Mouse (Mus musculus) gastrocnemius, adult 8-10 months (tissue): ENCODE data around the gene Smarca4. TPM values are rescaled to one million over a fixed set of nuclear protein-coding genes. Genes with fewer than 3 reads are reported as not detected.
"Not testable (repeated sequence)": the region's sequence is repeated elsewhere in the genome, so short reads cannot be mapped to it uniquely, and the experiment has no call there.

Experiments used
- DNase-seq, 2 experiments: peaks; one replicate each; pipeline ENCODE4 v3.0.0; 2022; ENCODE audit warnings: low spot score in 2 of 2
- total RNA-seq, 4 experiments: library from RNA; stranded (reverse); gene quantifications; 2 replicates each; pipeline ENCODE4 v1.2.4; 2022

Gene Smarca4
- 10 to 100 TPM; 37.3 to 40.9 (median 38.5) TPM for total RNA-seq

- DNase-seq, result peak; percentile 99 to 100
Measured at GRCm38 (mm10) chr9:21615617-21616231, at the start of gene Smarca4. TSS of gene Smarca4 (plus strand) at chr9:21616169.

- no peak for DNase-seq
Measured at GRCm38 (mm10) chr9:21566538-21566937, 49.4 kb upstream of the Smarca4 start.

DNA sequence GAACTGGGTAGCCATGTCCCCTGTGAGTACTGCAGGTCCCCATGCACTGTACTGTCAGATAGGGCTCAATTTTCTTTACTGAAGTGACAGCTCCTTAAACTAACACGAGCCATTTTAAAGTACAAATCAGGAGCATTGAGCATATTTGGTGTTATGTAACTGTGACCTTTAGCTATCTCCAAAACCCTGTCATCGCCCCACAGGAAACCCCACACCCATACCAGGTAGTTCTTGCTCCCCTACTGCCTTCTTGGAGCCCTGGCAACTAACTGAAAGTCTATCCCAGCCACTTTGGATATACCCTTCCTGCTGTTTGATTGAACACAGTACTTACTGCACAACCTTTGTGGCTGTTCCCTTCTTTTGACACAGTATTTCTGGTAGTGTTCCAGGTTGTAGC, 48.9 kb upstream of the Smarca4 start:
- DNase-seq, result no peak

- DNase-seq, result peak in 1 of 2 experiments; percentile 47
Measured at GRCm38 (mm10) chr9:21568657-21569255, 47.2 kb upstream of the Smarca4 start.

GRCm38 (mm10) chr9:21574012-21574801, 41.8 kb upstream of the Smarca4 start:
- no peak for DNase-seq

- no peak for DNase-seq
Measured at GRCm38 (mm10) chr9:21575253-21575652, 40.7 kb upstream of the Smarca4 start.

DNA sequence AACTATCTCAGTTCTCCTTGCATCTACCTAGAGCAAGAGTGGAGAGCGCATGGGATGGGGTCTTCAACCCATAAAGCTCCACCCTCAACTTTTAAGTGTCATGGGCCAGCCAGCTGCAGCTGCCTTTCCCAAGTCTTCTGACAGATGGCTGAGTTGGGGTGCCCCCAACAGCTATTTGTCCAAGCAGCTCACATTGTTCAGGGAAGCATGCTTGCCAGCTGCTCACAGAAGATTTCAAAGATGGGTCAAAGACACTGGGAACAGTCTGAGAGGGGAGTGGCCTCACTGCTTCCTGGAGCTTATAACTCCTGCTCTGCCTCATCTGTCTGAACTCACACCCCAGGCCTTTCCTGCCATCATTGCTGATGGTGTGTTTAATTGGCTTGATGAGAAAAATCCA, 39.7 kb upstream of the Smarca4 start:
- no peak for DNase-seq

- no peak for DNase-seq
Measured at GRCm38 (mm10) chr9:21578226-21578625, 37.7 kb upstream of the Smarca4 start.

DNA sequence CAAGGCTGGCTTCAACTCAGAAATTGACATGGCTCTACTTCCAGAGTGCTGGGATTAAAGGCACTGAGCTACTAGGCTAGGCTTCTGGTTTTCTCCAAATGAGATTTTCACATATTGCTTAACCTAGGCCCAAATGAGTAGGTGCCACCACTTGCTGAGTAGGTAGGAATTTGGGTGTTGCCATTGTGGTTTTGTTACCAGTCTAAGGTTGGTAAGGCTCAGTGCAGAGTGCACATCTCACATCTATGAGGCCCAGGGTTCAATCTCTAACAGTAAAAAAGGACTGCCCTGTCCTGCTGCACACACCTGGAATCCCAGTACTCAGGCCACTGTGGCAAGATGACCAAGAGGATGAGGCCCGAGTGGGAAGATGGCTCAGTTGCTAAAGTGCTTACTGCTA, 30.6 kb upstream of the Smarca4 start:
- DNase-seq, result no peak

GRCm38 (mm10) chr9:21587678-21588349, 28.2 kb upstream of the Smarca4 start:
- no peak for DNase-seq

DNA sequence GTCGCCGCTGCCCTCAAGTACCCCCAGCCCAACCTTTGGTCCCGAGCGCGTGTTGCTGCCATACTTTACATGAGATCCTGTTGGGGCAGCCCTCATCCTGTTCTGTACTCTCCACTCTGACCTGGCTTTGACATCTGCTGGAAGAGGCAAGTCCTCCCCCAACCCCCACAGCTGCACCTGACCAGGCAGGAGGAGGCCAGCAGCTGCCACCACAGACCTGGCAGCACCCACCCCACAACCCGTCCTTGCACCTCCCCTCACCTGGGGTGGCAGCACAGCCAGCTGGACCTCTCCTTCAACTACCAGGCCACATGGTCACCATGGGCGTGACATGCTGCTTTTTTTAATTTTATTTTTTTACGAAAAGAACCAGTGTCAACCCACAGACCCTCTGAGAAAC, 27.6 kb upstream of the Smarca4 start:
- DNase-seq, result no peak

DNA sequence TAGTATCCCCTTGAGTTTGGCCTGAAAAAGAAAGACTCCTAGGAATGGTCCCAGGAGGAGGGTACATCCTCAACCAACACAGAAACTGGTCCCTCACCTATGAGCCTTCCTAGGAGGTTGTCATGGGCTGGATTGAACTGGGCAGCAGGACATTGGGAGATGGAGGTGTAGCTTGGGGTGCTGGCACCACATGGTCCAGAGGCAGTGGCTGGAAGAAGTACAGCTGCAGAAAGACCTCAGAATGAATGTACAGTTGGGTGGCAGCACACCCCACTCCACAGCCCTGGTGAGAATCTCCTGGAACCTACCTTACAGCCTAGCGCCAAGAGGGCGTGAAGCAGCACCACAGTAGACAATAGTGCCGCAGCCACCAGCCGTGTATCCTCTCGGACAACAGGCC, 26.4 kb upstream of the Smarca4 start:
- DNase-seq, result no peak

- no peak for DNase-seq
Measured at GRCm38 (mm10) chr9:21591127-21591830, 24.7 kb upstream of the Smarca4 start.

DNA sequence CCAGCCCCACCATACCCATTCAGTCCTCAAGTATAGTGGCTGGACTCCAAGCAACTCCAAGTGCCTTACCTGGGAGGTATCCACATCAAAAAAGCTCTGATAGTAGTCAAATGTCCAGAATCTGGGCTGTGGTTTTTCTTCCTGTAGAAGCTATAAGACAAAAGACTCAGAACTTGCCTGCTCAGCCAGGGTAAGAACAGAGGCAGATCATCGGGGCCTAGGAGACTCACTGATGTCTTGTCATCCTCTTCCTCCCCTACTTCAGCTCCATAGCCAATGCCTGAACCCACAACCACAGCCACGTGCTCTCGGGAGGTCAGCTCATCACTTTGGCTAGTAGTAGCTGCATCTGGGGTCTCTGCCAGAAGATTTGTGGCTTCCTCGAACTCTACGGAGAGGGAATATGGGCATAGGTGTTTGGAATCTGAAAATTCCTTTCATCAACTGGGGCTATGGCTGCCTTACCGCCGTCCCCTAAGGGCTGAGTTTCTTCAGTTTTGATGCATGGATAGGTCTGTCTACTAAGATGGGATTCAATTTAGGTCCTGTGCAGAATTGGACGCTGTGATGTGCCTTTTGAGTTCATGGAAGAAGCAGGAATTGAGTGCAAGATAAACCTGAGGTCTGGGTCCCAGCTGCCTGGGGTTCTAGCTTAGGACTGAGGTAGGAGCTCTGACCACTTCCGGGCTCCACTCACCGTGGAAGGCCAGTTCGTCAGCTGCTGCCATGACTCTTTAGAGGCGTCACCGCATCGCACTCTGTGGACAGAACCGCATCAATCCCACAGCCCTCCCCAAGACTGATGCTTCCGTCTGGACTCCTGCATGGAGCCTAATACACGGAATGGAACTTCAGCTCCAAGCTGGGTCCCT, 23.9 kb upstream of the Smarca4 start:
- DNase-seq, result no peak

DNA sequence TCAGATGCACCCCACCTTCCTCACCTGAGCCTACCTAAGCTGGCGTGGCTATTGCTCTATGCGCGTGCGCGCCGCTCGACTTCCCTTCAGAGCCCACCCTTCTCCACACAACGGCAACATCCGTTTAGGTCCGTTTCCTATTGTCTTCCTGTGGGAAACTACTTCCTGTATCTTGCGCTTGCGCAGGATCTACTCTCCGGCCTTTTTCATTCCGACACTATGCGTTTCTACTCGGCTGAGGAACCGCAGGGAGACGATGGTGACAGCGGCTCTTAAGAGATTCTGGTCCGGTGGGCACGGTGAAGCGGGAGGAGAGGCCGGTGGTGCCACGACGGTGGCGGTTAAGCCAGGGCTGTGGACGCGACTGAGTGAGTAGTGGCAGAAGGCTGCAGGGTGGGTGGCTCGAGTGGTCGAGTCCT, 23.3 kb upstream of the Smarca4 start, which contains the start of the genes Timm29 and Yipf2:
Gene Timm29 (plus strand): TSS at position 20 of the 419 bp plus-strand sequence.
Gene Yipf2 (minus strand): TSS at position 126 of the 419 bp plus-strand sequence.
- peak; percentile 79 to 85 for DNase-seq

- DNase-seq, result peak in 1 of 2 experiments; percentile 28
Measured at GRCm38 (mm10) chr9:21593122-21593721, 22.7 kb upstream of the Smarca4 start.

DNA sequence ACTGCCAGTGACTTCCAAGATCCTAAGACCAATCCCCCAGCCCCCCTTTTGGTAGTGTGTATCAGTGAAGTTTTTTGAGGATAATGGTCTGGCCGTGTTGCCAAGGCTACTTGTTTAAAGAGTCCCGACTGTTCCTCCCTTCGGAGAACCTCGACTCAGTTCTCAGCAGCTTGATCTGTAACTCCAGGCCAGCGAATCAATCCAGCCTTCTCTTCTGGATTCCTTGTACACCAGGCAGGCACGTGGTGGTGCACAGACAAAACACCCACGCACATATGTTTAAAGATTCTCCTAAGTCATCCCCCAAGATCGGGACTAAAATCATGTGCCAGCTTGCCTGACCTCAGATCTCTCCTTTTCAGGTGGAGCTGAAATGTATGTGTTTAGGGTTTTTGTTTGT, 21.6 kb upstream of the Smarca4 start:
- DNase-seq, result not testable (repeated sequence)

GRCm38 (mm10) chr9:21594838-21595237, 21.1 kb upstream of the Smarca4 start:
- DNase-seq, result no peak

GRCm38 (mm10) chr9:21598198-21598597, 17.8 kb upstream of the Smarca4 start:
- no peak for DNase-seq

- DNase-seq, result no peak
Measured at GRCm38 (mm10) chr9:21600186-21600585, 15.8 kb upstream of the Smarca4 start.
